ENCODE assay signal across 8 mouse cellular contexts in genomic region chr8:89042118-89042460, GRCm38 (mm10). TPM values are rescaled to one million over a fixed set of nuclear protein-coding genes. Genes with fewer than 3 reads are reported as not detected.
DNase-seq lines count a peak whose midpoint lies in the region; ATAC-seq lines count a peak whose summit lies in the region.

No protein-coding gene starts in this region.

- H3K4me2 ChIP-seq in liver, embryonic 16.5 days (ENCODE audit: low read depth, low read length) = peak overlapping the region; percentile 54

- H3K9ac ChIP-seq in liver, embryonic 16.5 days (ENCODE audit: low read depth, low read length) = peak overlapping the region; percentile 58

- under 1% methylated on average over 35 of the region's 35 CpGs for WGBS in hindbrain, embryonic 10.5 days
- under 1% methylated on average over 35 of the region's 35 CpGs for WGBS in liver, embryonic 16.5 days (ENCODE audit: insufficient replicate concordance)

- H3K4me1 ChIP-seq in hindbrain, embryonic 10.5 days (replicated peaks) = peaks cover 89% of the 10 kb centered on the region
- peaks cover 3% of the 10 kb centered on the region for H3K4me1 ChIP-seq in liver, embryonic 16.5 days (ENCODE audit: control insufficient read depth, low read depth, low read length)

- peak overlapping the region; percentile 98 for H3K27ac ChIP-seq in hindbrain, embryonic 10.5 days
- H3K27ac ChIP-seq in liver, embryonic 16.5 days (ENCODE audit: low read length) = peak overlapping the region; percentile 79

- DNase-seq in kidney, adult 9 months = peak; percentile 45
- DNase-seq in kidney, adult 11 months = no peak
- DNase-seq in embryo, embryonic 10.5 days (ENCODE audit: low spot score) = peak; percentile 64
- DNase-seq in hindbrain, embryonic 10.5 days (ENCODE audit: low spot score) = peak; percentile 70
- DNase-seq in urinary bladder, postnatal 4 days (ENCODE audit: low spot score in 2 of 2) = no peak
- no peak for DNase-seq in spleen, postnatal 4 days (ENCODE audit: low spot score in 2 of 2)
- no peak for DNase-seq in ovary, adult 18-20 months (ENCODE audit: low spot score)

- peaks cover 71% of the 10 kb centered on the region for H3K27me3 ChIP-seq in hindbrain, embryonic 10.5 days (ENCODE audit: insufficient read depth, poor library complexity, severe bottlenecking)
- peaks cover 80% of the 10 kb centered on the region for H3K27me3 ChIP-seq in liver, embryonic 16.5 days (ENCODE audit: control insufficient read depth, insufficient read depth, low read depth, low read length)

- no peaks in the 10 kb centered on the region for H3K36me3 ChIP-seq in hindbrain, embryonic 10.5 days
- H3K36me3 ChIP-seq in liver, embryonic 16.5 days (ENCODE audit: control insufficient read depth, insufficient read depth) = no peaks in the 10 kb centered on the region

- no peaks in the 10 kb centered on the region for H3K9me3 ChIP-seq in hindbrain, embryonic 10.5 days
- H3K9me3 ChIP-seq in liver, embryonic 16.5 days (replicated peaks; ENCODE audit: control insufficient read depth, low read length) = no peaks in the 10 kb centered on the region

- peak overlapping the region; percentile 84 for H3K4me3 ChIP-seq in hindbrain, embryonic 10.5 days
- peak overlapping the region; percentile 57 for H3K4me3 ChIP-seq in liver, embryonic 16.5 days (ENCODE audit: low read depth, low read length)

- no peak for ATAC-seq in liver, embryonic 16.5 days (ENCODE audit: low read depth)

RNA-seq across cellular contexts. Expression of gene Sall1, which starts 1.9 kb away (rescaled TPM):
- polyA plus RNA-seq in hindbrain, embryonic 10.5 days (2016; fragmentation: Nextera tagmentation; extraction: Ambion mirVana) = 11.1 and 17.8 TPM in 2 replicates
- 1.3 TPM in 2 replicates for polyA plus RNA-seq in liver, embryonic 16.5 days (2015; fragmentation: Nextera tagmentation; extraction: Ambion mirVana)

Comparison
In these comparisons a context has a peak if more than half of its experiments do, and no peak if none do; other contexts are left out.
1. DNase-seq: peak in kidney, adult 9 months (single experiment), embryo, embryonic 10.5 days (single experiment) and hindbrain, embryonic 10.5 days (single experiment); none in kidney, adult 11 months (single experiment), urinary bladder, postnatal 4 days (0 of 2), spleen, postnatal 4 days (0 of 2) and ovary, adult 18-20 months (single experiment).